Mouse (Mus musculus): ENCODE measurements around the gene Kdm4d. TPM values are rescaled to one million over a fixed set of nuclear protein-coding genes. Genes with fewer than 3 reads are reported as not detected.
"Not testable (repeated sequence)": the region's sequence is repeated elsewhere in the genome, so short reads cannot be mapped to it uniquely, and the experiment has no call there.

Kdm4d gene
- polyA plus RNA-seq, 2 experiments: 0.02 to 0.05 TPM

DNA sequence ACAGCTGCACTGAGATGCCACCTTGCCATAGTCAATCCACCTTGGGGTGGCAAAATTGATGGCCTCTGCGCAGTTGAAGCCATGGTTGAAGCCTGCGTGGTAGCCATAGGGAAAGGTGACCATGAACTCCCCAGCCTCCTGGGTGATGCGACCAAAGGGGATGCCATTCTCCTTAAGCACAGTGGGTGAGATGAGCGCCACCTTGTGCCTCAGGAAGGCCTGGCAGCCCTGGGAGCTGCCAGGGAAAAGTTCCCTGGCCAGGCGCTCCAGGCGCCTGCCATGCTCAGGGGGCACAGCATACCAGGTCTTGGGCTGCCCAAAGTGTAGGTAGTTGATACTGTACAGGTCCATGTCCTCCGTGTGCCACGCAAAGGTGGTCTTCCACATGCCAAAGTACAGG, 49.2 kb downstream of the Kdm4d start:
- not testable (repeated sequence) for H3K27ac ChIP-seq; H3K4me2 ChIP-seq (ENCODE audit: low read depth); H3K4me1 ChIP-seq (replicated peaks; ENCODE audit: control insufficient read depth in 2 of 2, insufficient read depth in 2 of 2, low read length in 1 of 2); H3K4me3 ChIP-seq (ENCODE audit: insufficient read depth in 1 of 2, low read depth in 2 of 2, low read length in 2 of 2); DNase-seq (ENCODE audit: low read depth in 3 of 3, low spot score in 3 of 3); ATAC-seq (ENCODE audit: insufficient read depth); H3K9me3 ChIP-seq (ENCODE audit: control insufficient read depth, low read length); H3K36me3 ChIP-seq (replicated peaks; ENCODE audit: control insufficient read depth, insufficient read depth, low read depth); H3K27me3 ChIP-seq (ENCODE audit: control insufficient read depth, insufficient read depth, low read length); H3K9ac ChIP-seq (replicated peaks)
- peak; percentile 54 for TF ChIP-seq CTCF (IDR thresholded peaks at IDR 0.05; ENCODE audit: low read depth)
- WGBS (ENCODE audit: insufficient replicate concordance): 45% methylated on average over 7 of the region's 8 CpGs

DNA sequence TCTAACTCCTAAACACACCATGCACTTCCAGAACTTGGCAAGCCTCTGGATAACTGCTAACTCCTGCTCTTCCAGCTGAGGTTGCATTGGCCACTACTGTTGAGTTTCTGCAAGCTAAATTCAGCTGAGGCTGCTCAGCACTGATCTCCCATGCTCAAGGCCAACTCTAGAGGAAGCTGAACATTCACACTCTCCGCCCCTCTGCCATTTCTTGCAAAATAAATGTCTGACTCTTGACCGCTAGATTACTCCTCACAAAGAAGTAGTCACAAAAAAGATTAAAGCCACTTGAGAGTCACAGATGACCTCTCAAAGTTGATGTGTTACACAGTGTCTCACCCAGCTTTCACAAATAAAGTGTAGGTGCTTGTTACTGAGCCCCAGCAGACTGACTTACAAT, 53.2 kb downstream of the Kdm4d start:
- not testable (repeated sequence) for ATAC-seq (ENCODE audit: insufficient read depth); H3K4me2 ChIP-seq (ENCODE audit: low read depth); H3K9me3 ChIP-seq (ENCODE audit: control insufficient read depth, low read length); H3K4me1 ChIP-seq (replicated peaks; ENCODE audit: control insufficient read depth in 2 of 2, insufficient read depth in 2 of 2, low read length in 1 of 2); DNase-seq (ENCODE audit: low read depth in 3 of 3, low spot score in 3 of 3); H3K27ac ChIP-seq; H3K4me3 ChIP-seq (ENCODE audit: insufficient read depth in 1 of 2, low read depth in 2 of 2, low read length in 2 of 2); H3K9ac ChIP-seq (replicated peaks); H3K36me3 ChIP-seq (replicated peaks; ENCODE audit: control insufficient read depth, insufficient read depth, low read depth); H3K27me3 ChIP-seq (ENCODE audit: control insufficient read depth, insufficient read depth, low read length)
- 74% methylated on average over 2 of the region's 2 CpGs for WGBS (ENCODE audit: insufficient replicate concordance)

DNA sequence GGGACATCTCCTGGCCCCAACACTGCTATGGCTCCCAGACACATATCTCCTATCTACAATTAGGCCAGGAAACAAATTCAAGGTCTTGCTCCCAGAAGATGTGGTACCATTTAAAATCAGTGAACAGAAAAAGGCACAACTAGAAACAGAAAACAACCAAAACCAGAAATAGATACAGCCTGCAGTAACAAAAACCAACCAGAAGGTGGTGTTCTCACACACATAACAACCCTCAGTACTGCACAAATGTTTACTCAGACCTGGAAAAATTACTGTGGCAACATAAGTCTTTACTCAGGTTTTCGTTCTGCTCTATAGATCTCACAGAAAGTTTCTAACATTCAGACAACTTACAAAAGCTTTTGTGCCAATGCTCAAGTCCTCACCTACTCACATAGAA, 59.9 kb downstream of the Kdm4d start:
- H3K36me3 ChIP-seq (replicated peaks; ENCODE audit: control insufficient read depth, insufficient read depth, low read depth): no peaks in the 10 kb centered on the region
- TF ChIP-seq EP300 (IDR thresholded peaks at IDR 0.05; ENCODE audit: low read depth) (no peak), CTCF (IDR thresholded peaks at IDR 0.05; ENCODE audit: low read depth) (no peak)
- DNase-seq (ENCODE audit: low read depth in 3 of 3, low spot score in 3 of 3): no peak
- ATAC-seq (ENCODE audit: insufficient read depth): no peak
- no peak overlapping the region for H3K27ac ChIP-seq
- H3K9me3 ChIP-seq (ENCODE audit: control insufficient read depth, low read length): no peaks in the 10 kb centered on the region
- no peak overlapping the region for H3K4me2 ChIP-seq (ENCODE audit: low read depth)
- H3K27me3 ChIP-seq (ENCODE audit: control insufficient read depth, insufficient read depth, low read length): no peaks in the 10 kb centered on the region
- H3K9ac ChIP-seq (replicated peaks): no peak overlapping the region
- 70% methylated on average over 1 of the region's 1 CpGs for WGBS (ENCODE audit: insufficient replicate concordance)
- H3K4me3 ChIP-seq (ENCODE audit: insufficient read depth in 1 of 2, low read depth in 2 of 2, low read length in 2 of 2): no peak overlapping the region
- no peaks in the 10 kb centered on the region for H3K4me1 ChIP-seq (replicated peaks; ENCODE audit: control insufficient read depth in 2 of 2, insufficient read depth in 2 of 2, low read length in 1 of 2)

DNA sequence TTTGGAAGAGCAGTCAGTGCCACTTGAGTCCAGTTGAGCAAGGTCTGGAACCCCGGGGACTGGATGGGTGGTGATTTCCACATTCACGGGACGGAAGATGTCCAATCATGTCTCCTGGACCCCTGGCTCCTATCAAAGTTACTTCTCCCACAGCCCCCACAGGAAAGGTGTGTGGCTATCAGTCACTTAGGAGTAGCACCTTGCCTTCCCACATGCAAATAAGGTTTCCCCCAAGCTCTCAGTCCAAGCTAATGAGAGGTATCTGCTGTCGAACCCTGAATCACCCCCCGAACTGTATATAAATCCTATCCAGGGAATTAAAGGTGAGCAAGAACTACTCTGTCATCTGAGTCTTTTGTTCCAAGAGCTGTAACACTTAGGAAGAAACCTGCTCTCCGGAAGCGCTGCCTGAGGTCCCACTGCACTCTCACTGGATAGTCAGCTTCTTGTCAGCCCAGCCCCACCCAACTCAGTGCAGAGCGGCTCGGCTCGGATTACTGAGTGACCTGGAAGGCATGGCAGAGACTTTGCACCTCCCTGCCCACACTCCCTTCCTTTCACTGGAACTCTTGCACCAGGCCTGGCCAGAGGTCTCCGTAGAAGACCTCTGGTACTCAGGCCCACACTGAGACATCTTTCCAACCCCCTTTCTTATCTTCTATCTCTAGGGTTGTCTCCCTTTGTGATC, 66.9 kb downstream of the Kdm4d start:
- Histone ChIP-seq H3K27ac (no peak overlapping the region), H3K27me3 (ENCODE audit: control insufficient read depth, insufficient read depth, low read length) (no peaks in the 10 kb centered on the region), H3K4me2 (ENCODE audit: low read depth) (no peak overlapping the region), H3K9me3 (ENCODE audit: control insufficient read depth, low read length) (no peaks in the 10 kb centered on the region), H3K9ac (replicated peaks) (no peak overlapping the region), H3K4me1 (replicated peaks; ENCODE audit: control insufficient read depth in 2 of 2, insufficient read depth in 2 of 2, low read length in 1 of 2) (no peaks in the 10 kb centered on the region), H3K36me3 (replicated peaks; ENCODE audit: control insufficient read depth, insufficient read depth, low read depth) (no peaks in the 10 kb centered on the region), H3K4me3 (ENCODE audit: insufficient read depth in 1 of 2, low read depth in 2 of 2, low read length in 2 of 2) (no peak overlapping the region)
- ATAC-seq (ENCODE audit: insufficient read depth) (no peak), DNase-seq (ENCODE audit: low read depth in 3 of 3, low spot score in 3 of 3) (no peak)
- WGBS (ENCODE audit: insufficient replicate concordance): 51% methylated on average over 11 of the region's 11 CpGs
- no peak for TF ChIP-seq CTCF (IDR thresholded peaks at IDR 0.05; ENCODE audit: low read depth)
- no peak for TF ChIP-seq EP300 (IDR thresholded peaks at IDR 0.05; ENCODE audit: low read depth)

Other genes with a start within 250 kb of the Kdm4d start
- 0.83 and 1.1 TPM in 2 replicates for gene Sesn3, start 225.4 kb downstream of the Kdm4d start, polyA plus RNA-seq (2012; rRNA removed)
- 1.4 and 1.8 TPM in 2 replicates for gene Sesn3, start 225.4 kb downstream of the Kdm4d start, polyA plus RNA-seq (2014; fragmentation: Nextera tagmentation; extraction: Ambion mirVana)
- 18.8 and 22.3 TPM in 2 replicates for gene Endod1, start 119.0 kb downstream of the Kdm4d start, polyA plus RNA-seq (2012; rRNA removed)
- 41.8 and 42.3 TPM in 2 replicates for gene Endod1, start 119.0 kb downstream of the Kdm4d start, polyA plus RNA-seq (2014; fragmentation: Nextera tagmentation; extraction: Ambion mirVana)
- 16.6 and 39.1 TPM in 2 replicates for gene Cwc15, start 135 bp upstream of the Kdm4d start, polyA plus RNA-seq (2012; rRNA removed)
- gene Cwc15, start 135 bp upstream of the Kdm4d start, polyA plus RNA-seq (2014; fragmentation: Nextera tagmentation; extraction: Ambion mirVana): 63.2 and 68.8 TPM in 2 replicates
- gene Amotl1, start 144.6 kb upstream of the Kdm4d start, polyA plus RNA-seq (2012; rRNA removed): 1.9 and 2.0 TPM in 2 replicates
- 1.7 and 1.8 TPM in 2 replicates for gene Amotl1, start 144.6 kb upstream of the Kdm4d start, polyA plus RNA-seq (2014; fragmentation: Nextera tagmentation; extraction: Ambion mirVana)
- gene Piwil4, start 240.3 kb upstream of the Kdm4d start, polyA plus RNA-seq (2012; rRNA removed): 0.04 and 0.08 TPM in 2 replicates
- 0.13 TPM in 1 of 2 replicates, not detected in the other for gene Piwil4, start 240.3 kb upstream of the Kdm4d start, polyA plus RNA-seq (2014; fragmentation: Nextera tagmentation; extraction: Ambion mirVana)